Mouse (Mus musculus): ENCODE data around the gene Ptprf. TPM values are rescaled to one million over a fixed set of nuclear protein-coding genes. Genes with fewer than 3 reads are reported as not detected.

Gene Ptprf
- polyA plus RNA-seq, 1 experiment from 2014 or later: 137 TPM

DNA sequence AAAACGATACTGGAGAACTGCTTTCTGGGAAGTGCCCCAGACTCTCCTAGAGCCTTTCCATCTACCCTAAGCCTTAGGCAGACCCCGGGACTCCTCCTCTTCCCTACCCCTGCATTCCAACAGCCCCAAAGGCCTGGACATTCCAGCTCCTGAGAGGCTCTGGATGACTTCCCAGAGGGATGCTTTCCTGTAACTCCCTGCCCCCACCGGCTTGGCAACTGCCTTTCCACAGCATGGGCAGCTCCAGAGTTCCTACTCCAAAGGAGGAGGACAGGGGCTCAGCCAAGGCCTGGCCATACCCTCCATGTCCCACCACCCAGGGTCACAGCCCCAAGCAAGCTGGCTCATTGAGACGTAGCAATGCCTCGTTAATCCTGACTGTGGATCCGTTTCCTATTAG, 21.2 kb downstream of the Ptprf start:
- 63% methylated on average over 6 of the region's 6 CpGs for WGBS
- H3K9ac ChIP-seq: no peak overlapping the region
- no peaks in the 10 kb centered on the region for H3K27me3 ChIP-seq
- H3K4me2 ChIP-seq (replicated peaks): no peak overlapping the region
- no peak overlapping the region for H3K4me3 ChIP-seq
- peaks cover 54% of the 10 kb centered on the region for H3K4me1 ChIP-seq
- ATAC-seq (ENCODE audit: low FRiP score): no peak
- H3K9me3 ChIP-seq (replicated peaks): no peaks in the 10 kb centered on the region
- peaks cover 49% of the 10 kb centered on the region for H3K36me3 ChIP-seq
- H3K27ac ChIP-seq: no peak overlapping the region

DNA sequence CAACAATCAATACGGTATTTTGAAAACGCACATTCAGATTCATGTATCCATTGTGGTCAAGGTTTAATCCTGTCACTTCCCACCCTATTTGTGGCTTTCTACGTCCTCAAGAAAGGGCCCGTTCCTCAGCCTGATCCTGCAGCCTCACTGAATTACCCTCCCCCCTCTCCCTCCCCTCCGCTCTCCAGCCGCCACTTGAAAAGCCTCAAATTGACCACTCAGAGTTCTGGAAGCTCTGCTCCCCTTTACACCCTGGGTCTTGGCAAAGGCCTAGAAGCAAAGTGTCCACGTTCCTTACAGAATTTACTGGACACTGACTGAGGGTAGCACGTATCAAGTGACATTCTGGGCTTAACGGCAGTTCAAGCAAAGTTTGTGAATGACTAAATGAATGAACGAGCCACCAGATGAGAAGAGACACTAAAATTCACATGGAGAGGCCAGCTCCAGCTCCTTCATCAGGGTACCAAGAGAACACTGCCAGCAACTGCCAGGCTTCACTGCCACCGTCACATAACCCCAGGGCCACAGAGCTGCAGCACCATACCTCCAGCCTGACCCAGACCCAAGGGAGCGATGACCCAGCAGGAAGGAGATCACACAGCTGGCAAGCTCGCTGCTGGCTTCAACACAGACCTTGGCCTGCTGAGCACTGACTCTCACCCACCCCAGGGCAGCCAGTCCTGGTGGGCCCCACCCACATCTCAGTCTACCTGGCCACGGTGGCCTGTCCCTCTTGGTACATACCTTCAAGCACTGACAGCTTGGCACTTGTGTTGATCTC, 22.6 kb downstream of the Ptprf start:
- Histone ChIP-seq H3K9ac (no peak overlapping the region), H3K4me1 (peaks cover 47% of the 10 kb centered on the region), H3K4me2 (replicated peaks) (no peak overlapping the region), H3K27me3 (no peaks in the 10 kb centered on the region), H3K9me3 (replicated peaks) (no peaks in the 10 kb centered on the region), H3K36me3 (peaks cover 54% of the 10 kb centered on the region), H3K4me3 (no peak overlapping the region), H3K27ac (no peak overlapping the region; the same call in 1 of the 2 replicates)
- ATAC-seq (ENCODE audit: low FRiP score): no peak
- 82% methylated on average over 14 of the region's 14 CpGs for WGBS

GRCm38 (mm10) chr4:118265557-118265956, 25.6 kb downstream of the Ptprf start:
- ATAC-seq (ENCODE audit: low FRiP score): no peak
- peaks cover 57% of the 10 kb centered on the region for H3K4me1 ChIP-seq

DNA sequence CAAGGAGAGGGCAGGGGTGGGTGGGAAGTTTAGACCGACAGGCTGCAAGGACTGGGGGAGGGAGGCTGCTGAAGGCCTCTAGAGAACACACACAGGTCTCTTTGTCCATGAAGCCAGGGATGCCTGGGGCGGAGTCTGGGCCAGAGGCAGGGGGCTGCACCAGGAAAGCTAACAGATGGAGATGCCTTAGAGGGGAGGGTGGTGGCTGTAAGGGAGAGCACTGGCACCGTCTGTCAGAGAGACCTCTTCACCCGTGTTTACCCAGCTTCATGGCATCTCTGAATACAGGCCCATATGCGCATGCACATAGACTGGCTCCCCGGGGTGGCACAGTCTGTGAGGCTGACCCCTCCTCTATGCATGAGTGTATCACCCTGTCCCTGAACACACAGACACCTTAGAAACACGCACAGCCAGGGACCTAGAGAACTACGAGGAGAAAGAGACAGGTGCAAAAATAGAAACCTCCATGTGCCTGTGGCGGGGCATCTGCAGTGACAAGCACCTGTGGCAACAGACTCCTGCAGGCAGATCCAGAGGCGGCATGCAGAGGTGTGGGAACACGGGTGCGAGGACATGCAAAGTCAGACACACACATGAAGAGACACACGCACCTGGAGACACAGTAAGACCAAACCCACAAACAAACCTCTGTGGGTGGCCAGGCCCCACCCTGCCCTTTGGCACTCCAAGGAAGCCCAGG, 29.3 kb downstream of the Ptprf start:
- H3K27me3 ChIP-seq: no peaks in the 10 kb centered on the region; the same call in 1 of the 2 replicates
- 37% methylated on average over 13 of the region's 13 CpGs for WGBS
- H3K9me3 ChIP-seq (replicated peaks): no peaks in the 10 kb centered on the region
- H3K4me3 ChIP-seq: no peak overlapping the region
- H3K9ac ChIP-seq: 0 out of 2 replicates have a peak overlapping the region, but pooled peaks have one; percentile 10
- peak; percentile 73 for ATAC-seq (ENCODE audit: low FRiP score)
- H3K4me2 ChIP-seq (replicated peaks): peak overlapping the region; percentile 80
- H3K27ac ChIP-seq: peak overlapping the region; percentile 84
- peaks cover 74% of the 10 kb centered on the region for H3K4me1 ChIP-seq
- H3K36me3 ChIP-seq: peaks cover 23% of the 10 kb centered on the region

More at GRCm38 (mm10) chr4:118265557-118265956, 25.6 kb downstream of the Ptprf start:
- Histone ChIP-seq H3K4me2 (replicated peaks) (peak overlapping the region; percentile 11; the same call in 1 of the 2 replicates), H3K36me3 (peaks cover 38% of the 10 kb centered on the region), H3K9me3 (replicated peaks) (no peaks in the 10 kb centered on the region), H3K27me3 (no peaks in the 10 kb centered on the region; the same call in 1 of the 2 replicates), H3K4me3 (no peak overlapping the region), H3K27ac (peak overlapping the region; percentile 88), H3K9ac (peak overlapping the region; percentile 27; the same call in 1 of the 2 replicates)
- WGBS: 28% methylated on average over 15 of the region's 15 CpGs

DNA sequence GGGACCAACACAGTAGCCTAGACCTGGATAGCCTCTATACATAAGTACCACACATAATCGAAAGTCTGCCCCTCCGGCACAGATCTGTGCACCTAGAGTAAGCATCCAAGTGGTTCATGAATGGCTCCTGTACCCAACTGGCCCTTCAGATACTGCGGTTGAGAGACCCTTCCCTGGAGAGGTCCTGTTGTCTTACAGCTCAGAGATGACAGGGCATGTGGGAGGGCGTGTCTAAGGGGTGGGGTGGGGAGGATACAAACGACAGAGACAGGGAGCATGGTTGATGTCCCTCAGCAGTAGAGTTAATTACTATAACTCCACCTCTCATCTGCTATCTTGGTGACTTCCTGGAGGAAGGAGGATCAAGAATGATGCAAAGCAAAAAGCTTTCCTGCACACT, 29.9 kb downstream of the Ptprf start:
- WGBS: 25% methylated on average over 5 of the region's 5 CpGs
- Histone ChIP-seq H3K9ac (peak overlapping the region; percentile 63), H3K27me3 (no peaks in the 10 kb centered on the region; the same call in 1 of the 2 replicates), H3K4me2 (replicated peaks) (peak overlapping the region; percentile 80), H3K4me1 (peaks cover 77% of the 10 kb centered on the region), H3K36me3 (peaks cover 25% of the 10 kb centered on the region), H3K9me3 (replicated peaks) (no peaks in the 10 kb centered on the region), H3K4me3 (peak overlapping the region; percentile 39), H3K27ac (peak overlapping the region; percentile 84)
- peak; percentile 49 for ATAC-seq (ENCODE audit: low FRiP score)

DNA sequence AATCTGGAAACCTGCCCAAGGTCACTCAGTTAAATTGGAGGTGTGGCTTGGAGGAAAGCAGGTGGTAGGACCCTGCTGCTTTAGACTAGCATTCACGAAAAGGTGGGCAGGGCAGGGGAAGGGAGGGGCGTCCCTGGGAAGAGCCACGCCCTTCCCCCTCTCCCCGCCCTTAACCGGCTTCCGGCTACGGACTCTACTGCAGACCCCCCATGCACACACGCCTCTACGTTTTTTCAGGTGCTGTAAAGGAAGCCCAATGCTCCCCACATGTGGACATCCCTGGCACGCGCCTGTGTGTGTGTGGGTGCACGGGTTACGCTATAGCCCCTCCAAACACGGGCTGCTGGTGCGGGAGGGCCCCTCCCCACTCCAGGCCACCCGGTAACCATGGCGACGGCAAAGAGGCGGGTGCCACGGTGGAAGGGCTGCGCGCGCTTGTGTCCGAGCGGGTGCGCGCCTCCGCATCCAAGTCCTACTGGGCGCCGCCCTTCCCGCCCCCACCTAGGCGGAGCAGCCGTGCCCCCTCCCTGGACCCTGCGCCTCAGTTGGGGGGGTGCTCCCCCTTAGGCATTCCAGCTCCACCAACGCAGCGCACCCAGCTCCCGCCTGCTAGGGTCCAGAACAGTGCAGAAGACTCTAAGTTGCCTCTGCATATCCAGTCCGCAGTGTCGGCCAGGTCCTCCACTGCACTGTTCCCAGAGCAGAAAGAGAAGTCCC, 30.5 kb downstream of the Ptprf start:
- H3K27me3 ChIP-seq: no peaks in the 10 kb centered on the region; the same call in 1 of the 2 replicates
- peak overlapping the region; percentile 63 for H3K9ac ChIP-seq
- peak overlapping the region; percentile 84 for H3K27ac ChIP-seq
- H3K4me3 ChIP-seq: peak overlapping the region; percentile 39
- no peaks in the 10 kb centered on the region for H3K9me3 ChIP-seq (replicated peaks)
- H3K4me2 ChIP-seq (replicated peaks): peak overlapping the region; percentile 80
- WGBS: under 1% methylated on average over 39 of the region's 39 CpGs
- peak; percentile 74 for ATAC-seq (ENCODE audit: low FRiP score)
- peaks cover 31% of the 10 kb centered on the region for H3K36me3 ChIP-seq
- H3K4me1 ChIP-seq: peaks cover 77% of the 10 kb centered on the region

GRCm38 (mm10) chr4:118259782-118260463, 31.3 kb downstream of the Ptprf start:
- no peak for ATAC-seq (ENCODE audit: low FRiP score)
- H3K27ac ChIP-seq: peak overlapping the region; percentile 84; the same call in 1 of the 2 replicates
- 80% methylated on average over 8 of the region's 8 CpGs for WGBS

GRCm38 (mm10) chr4:118257977-118258376, 33.2 kb downstream of the Ptprf start:
- Histone ChIP-seq H3K4me1 (peaks cover 56% of the 10 kb centered on the region), H3K36me3 (peaks cover 39% of the 10 kb centered on the region)
- 91% methylated on average over 5 of the region's 5 CpGs for WGBS

More at GRCm38 (mm10) chr4:118259782-118260463, 31.3 kb downstream of the Ptprf start:
- no peaks in the 10 kb centered on the region for H3K9me3 ChIP-seq (replicated peaks)
- H3K36me3 ChIP-seq: peaks cover 39% of the 10 kb centered on the region
- H3K27me3 ChIP-seq: no peaks in the 10 kb centered on the region; the same call in 1 of the 2 replicates
- peak overlapping the region; percentile 80 for H3K4me2 ChIP-seq (replicated peaks)
- H3K4me1 ChIP-seq: peaks cover 69% of the 10 kb centered on the region
- no peak overlapping the region for H3K9ac ChIP-seq
- H3K4me3 ChIP-seq: no peak overlapping the region

GRCm38 (mm10) chr4:118257416-118257815, 33.8 kb downstream of the Ptprf start:
- no peak for ATAC-seq (ENCODE audit: low FRiP score)
- peak overlapping the region; percentile 64; the same call in 1 of the 2 replicates for H3K27ac ChIP-seq
- no peaks in the 10 kb centered on the region; the same call in 1 of the 2 replicates for H3K27me3 ChIP-seq
- no peak overlapping the region for H3K9ac ChIP-seq
- no peaks in the 10 kb centered on the region for H3K9me3 ChIP-seq (replicated peaks)
- H3K36me3 ChIP-seq: peaks cover 42% of the 10 kb centered on the region
- 83% methylated on average over 10 of the region's 10 CpGs for WGBS
- no peak overlapping the region for H3K4me3 ChIP-seq
- no peak overlapping the region for H3K4me2 ChIP-seq (replicated peaks)
- peaks cover 51% of the 10 kb centered on the region for H3K4me1 ChIP-seq

More at GRCm38 (mm10) chr4:118257977-118258376, 33.2 kb downstream of the Ptprf start:
- Histone ChIP-seq H3K4me3 (no peak overlapping the region), H3K4me2 (replicated peaks) (no peak overlapping the region), H3K27ac (no peak overlapping the region), H3K27me3 (no peaks in the 10 kb centered on the region; the same call in 1 of the 2 replicates), H3K9ac (no peak overlapping the region), H3K9me3 (replicated peaks) (no peaks in the 10 kb centered on the region)
- ATAC-seq (ENCODE audit: low FRiP score): no peak

DNA sequence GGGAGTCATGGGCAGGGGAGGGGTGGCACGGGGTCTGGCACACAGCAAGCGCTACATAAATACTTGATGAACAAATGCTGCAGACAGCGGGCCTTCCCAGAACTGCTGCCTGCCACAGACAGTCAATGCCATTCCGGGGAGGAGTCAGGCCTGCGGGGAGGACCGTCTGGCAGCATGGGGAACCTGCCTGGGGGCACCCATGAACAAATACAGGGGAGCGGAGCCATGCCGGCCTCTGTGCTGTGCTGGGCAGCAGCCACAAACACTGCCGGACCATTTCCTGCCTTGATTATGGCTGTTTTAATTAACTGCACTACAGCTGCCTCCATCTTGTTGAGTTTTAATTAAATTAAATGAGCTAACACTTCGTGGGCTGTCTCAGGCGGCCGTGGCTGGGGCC, 35.0 kb downstream of the Ptprf start:
- Histone ChIP-seq H3K9ac (no peak overlapping the region), H3K4me1 (peaks cover 39% of the 10 kb centered on the region), H3K36me3 (peaks cover 54% of the 10 kb centered on the region), H3K4me2 (replicated peaks) (no peak overlapping the region), H3K4me3 (no peak overlapping the region), H3K27ac (peak overlapping the region; percentile 64), H3K9me3 (replicated peaks) (no peaks in the 10 kb centered on the region), H3K27me3 (no peaks in the 10 kb centered on the region)
- ATAC-seq (ENCODE audit: low FRiP score): peak; percentile 15; the same call in 1 of the 2 replicates
- 62% methylated on average over 12 of the region's 12 CpGs for WGBS

- no peak overlapping the region for H3K4me2 ChIP-seq (replicated peaks)
- H3K9me3 ChIP-seq (replicated peaks): no peaks in the 10 kb centered on the region
- no peaks in the 10 kb centered on the region for H3K27me3 ChIP-seq
- H3K36me3 ChIP-seq: peaks cover 66% of the 10 kb centered on the region
- H3K4me1 ChIP-seq: peaks cover 27% of the 10 kb centered on the region
- H3K27ac ChIP-seq: no peak overlapping the region
- H3K4me3 ChIP-seq: no peak overlapping the region
- 93% methylated on average over 5 of the region's 5 CpGs for WGBS
- H3K9ac ChIP-seq: no peak overlapping the region
- no peak for ATAC-seq (ENCODE audit: low FRiP score)
Observed at GRCm38 (mm10) chr4:118254953-118255352, 36.3 kb downstream of the Ptprf start.
